Mouse (Mus musculus) urinary bladder, adult 2 months (tissue): ENCODE results near the gene Acp4. TPM values are rescaled to one million over a fixed set of nuclear protein-coding genes. Genes with fewer than 3 reads are reported as not detected.
"Not testable (repeated sequence)": the region's sequence is repeated elsewhere in the genome, so short reads cannot be mapped to it uniquely, and the experiment has no call there.

Experiments
- DNase-seq: peaks from one replicate; pipeline ENCODE4 v3.0.0; 2022; ENCODE audit warnings: low spot score
- polyA plus RNA-seq: library from polyadenylated mRNA; depleted of rRNA; stranded (reverse); fragments of >200 nt; gene quantifications from 2 replicates; pipeline ENCODE4 v1.2.3, GENCODE M21; 2012

Acp4 gene
- polyA plus RNA-seq, 1 experiment = not detected

GRCm38 (mm10) chr7:44262791-44263643 lies 5.8 kb upstream of the Acp4 start:
- peak; percentile 87 for DNase-seq

- DNase-seq = no peak
Measured at GRCm38 (mm10) chr7:44261147-44261546, 4.0 kb upstream of the Acp4 start, which contains the start of gene Gm15517. Gene Gm15517 (plus strand): TSS chr7:44261447.

- no peak for DNase-seq
Measured at GRCm38 (mm10) chr7:44260410-44260809, 3.2 kb upstream of the Acp4 start.

GRCm38 (mm10) chr7:44254930-44255329 lies 2.2 kb downstream of the Acp4 start:
- DNase-seq = no peak

GRCm38 (mm10) chr7:44253023-44253616 lies 4.1 kb downstream of the Acp4 start:
- no peak for DNase-seq

GRCm38 (mm10) chr7:44250732-44251275 lies 6.4 kb downstream of the Acp4 start:
- not testable (repeated sequence) for DNase-seq

- DNase-seq = no peak
Measured at GRCm38 (mm10) chr7:44249248-44249647, 7.9 kb downstream of the Acp4 start.

- no peak for DNase-seq
Measured at GRCm38 (mm10) chr7:44247971-44248370, 9.2 kb downstream of the Acp4 start.

- peak; percentile 42 for DNase-seq
Measured at GRCm38 (mm10) chr7:44246984-44247470, 10.2 kb downstream of the Acp4 start.

- peak; percentile 89 for DNase-seq
Measured at GRCm38 (mm10) chr7:44246055-44246983, 10.9 kb downstream of the Acp4 start, which contains the start of the genes 1700028J19Rik and 2410002F23Rik. Gene 1700028J19Rik (minus strand): TSS chr7:44246695. Gene 2410002F23Rik (plus strand): TSS chr7:44246722.

- DNase-seq = no peak
Measured at GRCm38 (mm10) chr7:44244080-44244479, 13.1 kb downstream of the Acp4 start.

GRCm38 (mm10) chr7:44241163-44241562 lies 16.0 kb downstream of the Acp4 start:
- DNase-seq = no peak

GRCm38 (mm10) chr7:44240712-44241111 lies 16.5 kb downstream of the Acp4 start:
- no peak for DNase-seq

GRCm38 (mm10) chr7:44239913-44240312 lies 17.3 kb downstream of the Acp4 start:
- DNase-seq = no peak

GRCm38 (mm10) chr7:44235909-44236308 lies 21.3 kb downstream of the Acp4 start, which contains the start of gene Gm36864:
Gene Gm36864 (plus strand): TSS chr7:44236177.
- no peak for DNase-seq

GRCm38 (mm10) chr7:44225076-44225475 lies 32.1 kb downstream of the Acp4 start, which contains the start of gene Klk1:
Gene Klk1 (plus strand): TSS chr7:44225360.
- DNase-seq = no peak

GRCm38 (mm10) chr7:44222335-44222734 lies 34.8 kb downstream of the Acp4 start:
- DNase-seq = not testable (repeated sequence)

- DNase-seq = not testable (repeated sequence)
Measured at GRCm38 (mm10) chr7:44221601-44222000, 35.6 kb downstream of the Acp4 start.

GRCm38 (mm10) chr7:44215645-44216044 lies 41.5 kb downstream of the Acp4 start, which contains the start of gene Klk1b5:
Gene Klk1b5 (plus strand): TSS chr7:44215945.
- DNase-seq = no peak

GRCm38 (mm10) chr7:44208307-44208706 lies 48.9 kb downstream of the Acp4 start:
- DNase-seq = no peak

GRCm38 (mm10) chr7:44207135-44207534 lies 50.0 kb downstream of the Acp4 start, which contains the start of gene Klk1b4:
Gene Klk1b4 (plus strand): TSS chr7:44207435.
- not testable (repeated sequence) for DNase-seq
